Mouse (Mus musculus): ENCODE measurements around the gene Iqgap3. TPM values are rescaled to one million over a fixed set of nuclear protein-coding genes. Genes with fewer than 3 reads are reported as not detected.

Iqgap3 gene
- polyA plus RNA-seq, 1 experiment from 2014 or later: 15.9 TPM

GRCm38 (mm10) chr3:88102196-88102595 is 20.4 kb downstream of the Iqgap3 start:
- 91% methylated on average over 6 of the region's 6 CpGs for WGBS
- no peaks in the 10 kb centered on the region for H3K9me3 ChIP-seq (ENCODE audit: control insufficient read depth, low read length)
- ATAC-seq (ENCODE audit: insufficient read depth, low FRiP score, low TSS enrichment): no peak
- peaks cover 15% of the 10 kb centered on the region for H3K36me3 ChIP-seq (ENCODE audit: control insufficient read depth, insufficient read depth, low read length)
- H3K27me3 ChIP-seq (ENCODE audit: control insufficient read depth, insufficient read depth, low read length): no peaks in the 10 kb centered on the region
- no peak overlapping the region for H3K4me2 ChIP-seq (ENCODE audit: low read depth)
- H3K9ac ChIP-seq (ENCODE audit: low read length): no peak overlapping the region
- H3K27ac ChIP-seq (ENCODE audit: low read depth, low read length): no peak overlapping the region
- no peak overlapping the region for H3K4me3 ChIP-seq (ENCODE audit: low read depth, low read length)
- DNase-seq (ENCODE audit: low spot score): no peak
- H3K4me1 ChIP-seq (ENCODE audit: control insufficient read depth, insufficient read depth, low read length): no peaks in the 10 kb centered on the region

DNA sequence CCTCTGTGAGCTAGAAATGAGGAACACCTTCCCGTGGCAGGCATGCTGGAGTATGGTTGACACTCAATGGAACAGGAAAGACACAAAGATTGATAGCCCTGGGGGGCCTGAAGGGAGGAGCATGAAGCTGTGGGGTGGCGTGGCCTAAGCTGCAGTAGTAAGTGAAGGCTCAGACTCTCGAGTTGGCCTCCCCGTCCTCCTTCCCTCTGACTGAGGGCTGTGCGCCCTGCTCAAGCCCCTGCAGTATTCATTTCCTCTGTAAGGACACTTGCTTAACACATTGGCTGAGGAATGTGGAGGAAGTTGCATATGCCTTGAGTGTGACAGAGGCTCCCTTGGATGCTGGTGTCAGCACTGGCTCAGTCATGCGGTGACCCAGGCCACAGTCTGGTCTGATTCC is 20.8 kb downstream of the Iqgap3 start:
- Histone ChIP-seq H3K36me3 (ENCODE audit: control insufficient read depth, insufficient read depth, low read length) (peaks cover 15% of the 10 kb centered on the region), H3K9ac (ENCODE audit: low read length) (no peak overlapping the region), H3K4me3 (ENCODE audit: low read depth, low read length) (no peak overlapping the region), H3K27ac (ENCODE audit: low read depth, low read length) (no peak overlapping the region), H3K27me3 (ENCODE audit: control insufficient read depth, insufficient read depth, low read length) (no peaks in the 10 kb centered on the region), H3K9me3 (ENCODE audit: control insufficient read depth, low read length) (no peaks in the 10 kb centered on the region), H3K4me2 (ENCODE audit: low read depth) (no peak overlapping the region), H3K4me1 (ENCODE audit: control insufficient read depth, insufficient read depth, low read length) (no peaks in the 10 kb centered on the region)
- 74% methylated on average over 6 of the region's 6 CpGs for WGBS
- DNase-seq (ENCODE audit: low spot score) (no peak), ATAC-seq (ENCODE audit: insufficient read depth, low FRiP score, low TSS enrichment) (no peak)

GRCm38 (mm10) chr3:88106126-88106525 is 24.4 kb downstream of the Iqgap3 start:
- H3K4me2 ChIP-seq (ENCODE audit: low read depth): no peak overlapping the region
- H3K36me3 ChIP-seq (ENCODE audit: control insufficient read depth, insufficient read depth, low read length): peaks cover 16% of the 10 kb centered on the region
- no peak overlapping the region for H3K27ac ChIP-seq (ENCODE audit: low read depth, low read length)
- ATAC-seq (ENCODE audit: insufficient read depth, low FRiP score, low TSS enrichment) (no peak), DNase-seq (ENCODE audit: low spot score) (no peak)
- H3K9me3 ChIP-seq (ENCODE audit: control insufficient read depth, low read length): no peaks in the 10 kb centered on the region
- no peak overlapping the region for H3K9ac ChIP-seq (ENCODE audit: low read length)
- no peaks in the 10 kb centered on the region for H3K27me3 ChIP-seq (ENCODE audit: control insufficient read depth, insufficient read depth, low read length)
- H3K4me1 ChIP-seq (ENCODE audit: control insufficient read depth, insufficient read depth, low read length): no peaks in the 10 kb centered on the region
- no peak overlapping the region for H3K4me3 ChIP-seq (ENCODE audit: low read depth, low read length)
- 87% methylated on average over 4 of the region's 4 CpGs for WGBS

- no peaks in the 10 kb centered on the region for H3K27me3 ChIP-seq (ENCODE audit: control insufficient read depth, insufficient read depth, low read length)
- 89% methylated on average over 6 of the region's 6 CpGs for WGBS
- H3K4me1 ChIP-seq (ENCODE audit: control insufficient read depth, insufficient read depth, low read length): no peaks in the 10 kb centered on the region
- H3K4me3 ChIP-seq (ENCODE audit: low read depth, low read length): no peak overlapping the region
- no peak overlapping the region for H3K9ac ChIP-seq (ENCODE audit: low read length)
- H3K4me2 ChIP-seq (ENCODE audit: low read depth): no peak overlapping the region
- ATAC-seq (ENCODE audit: insufficient read depth, low FRiP score, low TSS enrichment): no peak
- no peak overlapping the region for H3K27ac ChIP-seq (ENCODE audit: low read depth, low read length)
- DNase-seq (ENCODE audit: low spot score): no peak
- H3K9me3 ChIP-seq (ENCODE audit: control insufficient read depth, low read length): no peaks in the 10 kb centered on the region
- peaks cover 14% of the 10 kb centered on the region for H3K36me3 ChIP-seq (ENCODE audit: control insufficient read depth, insufficient read depth, low read length)
Measured at GRCm38 (mm10) chr3:88109126-88109525, 27.4 kb downstream of the Iqgap3 start.

GRCm38 (mm10) chr3:88114396-88114795 is 32.6 kb downstream of the Iqgap3 start:
- Histone ChIP-seq H3K36me3 (ENCODE audit: control insufficient read depth, insufficient read depth, low read length) (peaks cover 11% of the 10 kb centered on the region), H3K4me1 (ENCODE audit: control insufficient read depth, insufficient read depth, low read length) (no peaks in the 10 kb centered on the region), H3K9me3 (ENCODE audit: control insufficient read depth, low read length) (no peaks in the 10 kb centered on the region), H3K9ac (ENCODE audit: low read length) (no peak overlapping the region), H3K27me3 (ENCODE audit: control insufficient read depth, insufficient read depth, low read length) (no peaks in the 10 kb centered on the region), H3K27ac (ENCODE audit: low read depth, low read length) (no peak overlapping the region), H3K4me3 (ENCODE audit: low read depth, low read length) (no peak overlapping the region), H3K4me2 (ENCODE audit: low read depth) (no peak overlapping the region)
- 96% methylated on average over 12 of the region's 12 CpGs for WGBS
- no peak for ATAC-seq (ENCODE audit: insufficient read depth, low FRiP score, low TSS enrichment)
- no peak for DNase-seq (ENCODE audit: low spot score)

GRCm38 (mm10) chr3:88120117-88120651 is 38.4 kb downstream of the Iqgap3 start:
- ATAC-seq (ENCODE audit: insufficient read depth, low FRiP score, low TSS enrichment) (no peak), DNase-seq (ENCODE audit: low spot score) (no peak)
- Histone ChIP-seq H3K4me2 (ENCODE audit: low read depth) (no peak overlapping the region), H3K27ac (ENCODE audit: low read depth, low read length) (no peak overlapping the region), H3K4me3 (ENCODE audit: low read depth, low read length) (no peak overlapping the region), H3K27me3 (ENCODE audit: control insufficient read depth, insufficient read depth, low read length) (no peaks in the 10 kb centered on the region), H3K36me3 (ENCODE audit: control insufficient read depth, insufficient read depth, low read length) (peaks cover 4% of the 10 kb centered on the region), H3K4me1 (ENCODE audit: control insufficient read depth, insufficient read depth, low read length) (no peaks in the 10 kb centered on the region), H3K9me3 (ENCODE audit: control insufficient read depth, low read length) (no peaks in the 10 kb centered on the region), H3K9ac (ENCODE audit: low read length) (no peak overlapping the region)
- whole genome bisulfite sequencing: 89% methylated on average over 19 of the region's 19 CpGs

DNA sequence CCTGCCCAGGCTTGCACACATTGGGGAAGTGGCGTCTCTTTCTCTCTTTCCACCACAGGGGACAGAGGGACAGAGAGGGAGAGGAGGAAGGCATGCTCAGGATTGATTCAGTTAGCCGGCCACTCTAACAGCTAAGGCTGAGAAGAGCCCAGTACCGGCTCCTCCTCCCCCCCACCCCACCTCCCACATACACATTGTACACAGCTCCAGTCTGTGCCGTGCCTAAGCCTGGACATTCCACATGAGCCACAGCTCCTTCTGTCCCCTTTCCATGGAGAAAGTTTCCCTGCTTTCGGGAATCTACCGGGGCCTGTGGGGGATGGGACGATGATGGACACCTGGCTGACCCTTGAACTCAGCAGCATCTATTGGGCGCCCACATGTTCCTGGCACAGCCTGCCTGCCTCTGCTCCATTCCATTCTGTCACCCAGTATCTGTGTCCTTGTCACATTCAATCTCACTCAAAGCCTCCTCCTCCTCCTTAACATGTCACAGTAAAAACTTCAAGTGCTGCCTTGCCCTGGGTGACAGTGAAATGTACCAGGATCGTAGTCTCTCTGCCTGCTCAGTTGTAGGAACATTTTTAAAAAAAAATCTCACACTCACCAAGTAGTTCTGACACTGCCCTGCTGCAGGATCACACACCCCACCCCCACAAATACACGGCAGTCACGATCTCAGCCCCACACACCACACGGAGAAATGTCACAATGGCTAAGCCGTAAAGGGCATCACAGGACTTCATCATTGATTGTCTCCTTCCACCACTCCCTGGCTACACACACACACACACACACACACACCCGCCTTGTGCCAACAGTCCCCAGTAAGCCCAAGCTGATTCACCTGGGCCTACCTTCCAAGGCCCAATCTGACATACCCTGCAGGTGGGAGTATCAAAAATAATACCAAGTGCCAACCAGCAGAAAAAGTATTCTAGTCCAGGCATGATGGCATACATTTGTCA is 39.7 kb downstream of the Iqgap3 start:
- H3K36me3 ChIP-seq (ENCODE audit: control insufficient read depth, insufficient read depth, low read length): peaks cover 4% of the 10 kb centered on the region
- 85% methylated on average over 14 of the region's 14 CpGs for WGBS
- H3K4me3 ChIP-seq (ENCODE audit: low read depth, low read length): no peak overlapping the region

GRCm38 (mm10) chr3:88125195-88125594 is 43.4 kb downstream of the Iqgap3 start:
- Histone ChIP-seq H3K27me3 (ENCODE audit: control insufficient read depth, insufficient read depth, low read length) (no peaks in the 10 kb centered on the region), H3K4me3 (ENCODE audit: low read depth, low read length) (no peak overlapping the region), H3K4me1 (ENCODE audit: control insufficient read depth, insufficient read depth, low read length) (no peaks in the 10 kb centered on the region), H3K27ac (ENCODE audit: low read depth, low read length) (no peak overlapping the region), H3K4me2 (ENCODE audit: low read depth) (no peak overlapping the region), H3K9ac (ENCODE audit: low read length) (no peak overlapping the region), H3K9me3 (ENCODE audit: control insufficient read depth, low read length) (no peaks in the 10 kb centered on the region), H3K36me3 (ENCODE audit: control insufficient read depth, insufficient read depth, low read length) (no peaks in the 10 kb centered on the region; the same call in 1 of the 2 replicates)
- no peak for DNase-seq (ENCODE audit: low spot score)
- WGBS: 75% methylated on average over 4 of the region's 4 CpGs
- ATAC-seq (ENCODE audit: insufficient read depth, low FRiP score, low TSS enrichment): no peak

More for the DNA sequence above, 39.7 kb downstream of the Iqgap3 start:
- H3K27me3 ChIP-seq (ENCODE audit: control insufficient read depth, insufficient read depth, low read length): no peaks in the 10 kb centered on the region
- H3K4me2 ChIP-seq (ENCODE audit: low read depth): no peak overlapping the region
- no peaks in the 10 kb centered on the region for H3K9me3 ChIP-seq (ENCODE audit: control insufficient read depth, low read length)
- no peak for DNase-seq (ENCODE audit: low spot score)
- ATAC-seq (ENCODE audit: insufficient read depth, low FRiP score, low TSS enrichment): no peak
- H3K27ac ChIP-seq (ENCODE audit: low read depth, low read length): no peak overlapping the region
- H3K4me1 ChIP-seq (ENCODE audit: control insufficient read depth, insufficient read depth, low read length): no peaks in the 10 kb centered on the region
- H3K9ac ChIP-seq (ENCODE audit: low read length): no peak overlapping the region

- WGBS: 86% methylated on average over 7 of the region's 7 CpGs
- H3K27ac ChIP-seq (ENCODE audit: low read depth, low read length): no peak overlapping the region
- ATAC-seq (ENCODE audit: insufficient read depth, low FRiP score, low TSS enrichment): no peak
- no peaks in the 10 kb centered on the region for H3K36me3 ChIP-seq (ENCODE audit: control insufficient read depth, insufficient read depth, low read length)
- no peaks in the 10 kb centered on the region for H3K27me3 ChIP-seq (ENCODE audit: control insufficient read depth, insufficient read depth, low read length)
- H3K4me2 ChIP-seq (ENCODE audit: low read depth): no peak overlapping the region
- no peak overlapping the region for H3K4me3 ChIP-seq (ENCODE audit: low read depth, low read length)
- no peak overlapping the region for H3K9ac ChIP-seq (ENCODE audit: low read length)
- no peak for DNase-seq (ENCODE audit: low spot score)
- H3K9me3 ChIP-seq (ENCODE audit: control insufficient read depth, low read length): no peaks in the 10 kb centered on the region
- no peaks in the 10 kb centered on the region for H3K4me1 ChIP-seq (ENCODE audit: control insufficient read depth, insufficient read depth, low read length)
Measured at GRCm38 (mm10) chr3:88126181-88126580, 44.4 kb downstream of the Iqgap3 start.

Measured in neural tube, embryonic 11.5 days (tissue).